In the genomic region with DNA sequence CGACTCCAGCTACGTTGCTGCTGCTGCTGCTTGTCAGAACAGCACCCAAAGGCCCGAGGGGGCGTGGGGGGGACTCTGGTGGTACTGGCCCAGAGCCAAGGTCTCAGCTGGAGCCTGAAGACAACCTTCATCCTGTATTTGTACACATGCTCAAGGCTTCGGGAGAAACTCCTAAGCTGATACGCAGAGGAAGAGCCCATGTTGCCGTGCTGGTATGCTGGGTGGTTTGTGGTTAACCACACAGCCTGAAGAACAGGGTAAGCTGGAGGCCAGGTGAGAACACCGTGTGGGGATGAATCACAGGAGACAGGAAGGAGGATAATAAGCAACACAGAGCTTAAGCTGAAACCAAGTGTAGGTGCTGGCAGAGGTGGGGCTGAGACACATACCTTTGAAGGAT, we compare ENCODE assay signal across 13 mouse cellular contexts.
DNase-seq lines count a peak whose midpoint lies in the region; ATAC-seq and TF ChIP-seq lines count a peak whose summit lies in the region.
"Had no signal": no experiment of that assay in that cellular context is flagged by ENCODE, and none has a peak within 500 bp of the region (broad histone marks: within the 10 kb centered on the region; RNA-seq: fewer than 3 reads in every experiment).

No protein-coding gene starts in this region.

- H3K9ac ChIP-seq in lung, postnatal 0 days (replicated peaks; ENCODE audit: low read depth): no peak overlapping the region
- H3K9ac ChIP-seq in midbrain, embryonic 11.5 days (ENCODE audit: low read length): no peak overlapping the region
- H3K9ac ChIP-seq: heart, embryonic 12.5 days had no signal

- H3K4me3 ChIP-seq in lung, postnatal 0 days (ENCODE audit: low read depth, low read length): no peak overlapping the region
- H3K4me3 ChIP-seq in midbrain, embryonic 11.5 days (ENCODE audit: low read depth, low read length): no peak overlapping the region
- H3K4me3 ChIP-seq: heart, embryonic 12.5 days had no signal

- peak; percentile 29 for DNase-seq in lung, postnatal 25 days (ENCODE audit: low spot score)
- DNase-seq in lung, postnatal 0 days (ENCODE audit: low spot score): no peak
- peak; percentile 82 to 91 for DNase-seq in thymus, postnatal 10 days (ENCODE audit: low spot score in 2 of 2)
- DNase-seq in midbrain, embryonic 11.5 days (ENCODE audit: low spot score, missing footprints): no peak
- DNase-seq in cerebellum, postnatal 10 days: no peak
- DNase-seq in heart, postnatal 4 days: no peak
- DNase-seq: adrenal gland, postnatal 36 days; cerebellum, adult 2 months; layer of hippocampus, adult 9-11 months; lung, postnatal 4 days had no signal

- H3K36me3 ChIP-seq in lung, postnatal 0 days (ENCODE audit: insufficient read depth, low read length): no peaks in the 10 kb centered on the region
- H3K36me3 ChIP-seq in midbrain, embryonic 11.5 days (ENCODE audit: control insufficient read depth, insufficient read depth, low read length): no peaks in the 10 kb centered on the region
- H3K36me3 ChIP-seq: heart, embryonic 12.5 days had no signal

- ATAC-seq in lung, postnatal 0 days: no peak
- ATAC-seq in CD4-positive, CD25-positive, alpha-beta regulatory T cell, adult 4 months: peak; percentile 85
- ATAC-seq in inflammation-experienced regulatory T-cells, adult 6 months: peak; percentile 84
- ATAC-seq in midbrain, embryonic 11.5 days (ENCODE audit: low FRiP score): no peak

- no peak for TF ChIP-seq CTCF in lung, postnatal 0 days (IDR thresholded peaks at IDR 0.05)

- peaks cover 5% of the 10 kb centered on the region; the same call in 1 of the 2 replicates for H3K4me1 ChIP-seq in lung, postnatal 0 days (ENCODE audit: insufficient read depth, low read depth, low read length)
- peaks cover 2% of the 10 kb centered on the region; the same call in 1 of the 2 replicates for H3K4me1 ChIP-seq in midbrain, embryonic 11.5 days (ENCODE audit: control insufficient read depth, insufficient read depth, low read length)

- no peaks in the 10 kb centered on the region for H3K27me3 ChIP-seq in lung, postnatal 0 days (replicated peaks; ENCODE audit: insufficient read depth, low read length)
- H3K27me3 ChIP-seq in midbrain, embryonic 11.5 days (ENCODE audit: control insufficient read depth, insufficient read depth, low read length): no peaks in the 10 kb centered on the region

- 56% methylated on average over 8 of the region's 8 CpGs for WGBS in lung, postnatal 0 days
- WGBS in midbrain, embryonic 11.5 days: 87% methylated on average over 8 of the region's 8 CpGs

- H3K4me2 ChIP-seq in lung, postnatal 0 days (replicated peaks; ENCODE audit: low read depth, low read length): no peak overlapping the region
- H3K4me2 ChIP-seq in midbrain, embryonic 11.5 days: no peak overlapping the region
- H3K4me2 ChIP-seq: heart, embryonic 12.5 days had no signal

- TF ChIP-seq EP300 in lung, postnatal 0 days (IDR thresholded peaks at IDR 0.05): no peak

- no peak overlapping the region for H3K27ac ChIP-seq in lung, postnatal 0 days (ENCODE audit: low read length)
- H3K27ac ChIP-seq in midbrain, embryonic 11.5 days (ENCODE audit: low read depth, low read length): no peak overlapping the region

- H3K9me3 ChIP-seq in lung, postnatal 0 days (ENCODE audit: low read length): no peaks in the 10 kb centered on the region
- H3K9me3 ChIP-seq in midbrain, embryonic 11.5 days (ENCODE audit: control insufficient read depth, low read length): no peaks in the 10 kb centered on the region
- H3K9me3 ChIP-seq: heart, embryonic 12.5 days had no signal

Comparison
In these comparisons a context has a peak if more than half of its experiments do, and no peak if none do; other contexts are left out.
1. DNase-seq: peak in lung, postnatal 25 days (single experiment) and thymus, postnatal 10 days (2 of 2); none in lung, postnatal 0 days (single experiment), midbrain, embryonic 11.5 days (single experiment), cerebellum, postnatal 10 days (0 of 2) and heart, postnatal 4 days (single experiment).
2. ATAC-seq: peak in CD4-positive, CD25-positive, alpha-beta regulatory T cell, adult 4 months (single experiment) and inflammation-experienced regulatory T-cells, adult 6 months (single experiment); none in lung, postnatal 0 days (single experiment) and midbrain, embryonic 11.5 days (single experiment).